Mouse (Mus musculus) stomach, postnatal 0 days (tissue): ENCODE data around the gene Amd1. TPM values are rescaled to one million over a fixed set of nuclear protein-coding genes. Genes with fewer than 3 reads are reported as not detected.

Source experiments
- ATAC-seq: fragments of 200-750 bp; cut with Nextera tagmentation; 2 replicates; pipeline ENCODE4 v1.8.0; 2017; ENCODE audit not compliant: low FRiP score, low TSS enrichment
- DNase-seq: peaks from one replicate; pipeline ENCODE4 v3.0.0-alpha.2; 2016; ENCODE audit warnings: low spot score
- H3K27ac ChIP-seq: fragments of 300-500 bp; sonication (generic); replicated peaks from 2 replicates; pipeline ENCODE4 v1.5.1; 2014; ENCODE audit warnings: mild to moderate bottlenecking, control low read depth
- H3K27me3 ChIP-seq: fragments of 300-500 bp; sonication (generic); 2 replicates; pipeline ENCODE4 v1.6.1; 2014; ENCODE audit warnings: low read length; ENCODE audit not compliant: control insufficient read depth, insufficient read depth
- H3K36me3 ChIP-seq: fragments of 300-500 bp; sonication (generic); 2 replicates; pipeline ENCODE4 v1.6.1; 2014; ENCODE audit warnings: low read length, mixed read lengths; ENCODE audit not compliant: control insufficient read depth, insufficient read depth
- H3K4me1 ChIP-seq: fragments of 300-500 bp; sonication (generic); replicated peaks from 2 replicates; pipeline ENCODE4 v1.6.1; 2014; ENCODE audit warnings: antibody characterized with exemption; ENCODE audit not compliant: control insufficient read depth, insufficient read depth
- H3K4me2 ChIP-seq: fragments of 300-500 bp; sonication (generic); replicated peaks from 2 replicates; pipeline ENCODE4 v1.6.1; 2014; ENCODE audit warnings: low read depth, mild to moderate bottlenecking, control low read depth, moderate library complexity
- H3K4me3 ChIP-seq: fragments of 300-500 bp; sonication (generic); 2 replicates; pipeline ENCODE4 v1.5.1; 2014; ENCODE audit warnings: low read depth, low read length, control low read depth
- H3K9ac ChIP-seq: fragments of 300-500 bp; sonication (generic); 2 replicates; pipeline ENCODE4 v1.6.1; 2014; ENCODE audit warnings: mild to moderate bottlenecking, low read length, control low read depth, mixed read lengths
- H3K9me3 ChIP-seq: fragments of 300-500 bp; sonication (generic); 2 replicates; pipeline ENCODE4 v1.6.1; 2016; ENCODE audit warnings: low read length; ENCODE audit not compliant: control insufficient read depth
- CTCF ChIP-seq: IDR thresholded peaks from 2 replicates; pipeline ENCODE4 v1.5.1; 2016; ENCODE audit warnings: antibody characterized with exemption, low read depth, mild to moderate bottlenecking, moderate library complexity
- EP300 ChIP-seq: optimal IDR thresholded peaks from 2 replicates; pipeline ENCODE3; 2016; ENCODE audit warnings: antibody characterized with exemption
- WGBS: fragments of 180-500 bp; shearing (Covaris S2); extraction: QIAGEN DNeasy Blood & Tissue Kit; methylation state at CpG from one replicate; pipeline ENCODE4 v1.1.7; 2014; 5-methylcytosine and 5-hydroxymethylcytosine counted together
- polyA plus RNA-seq: library from polyadenylated mRNA; unstranded; fragments of >200 nt; fragmentation: Nextera tagmentation; extraction: Ambion mirVana; gene quantifications from 2 replicates; pipeline ENCODE4 v1.2.1, GENCODE M21; 2015

Gene Amd1
- polyA plus RNA-seq, 1 experiment from 2014 or later, result 48.0 TPM

DNA sequence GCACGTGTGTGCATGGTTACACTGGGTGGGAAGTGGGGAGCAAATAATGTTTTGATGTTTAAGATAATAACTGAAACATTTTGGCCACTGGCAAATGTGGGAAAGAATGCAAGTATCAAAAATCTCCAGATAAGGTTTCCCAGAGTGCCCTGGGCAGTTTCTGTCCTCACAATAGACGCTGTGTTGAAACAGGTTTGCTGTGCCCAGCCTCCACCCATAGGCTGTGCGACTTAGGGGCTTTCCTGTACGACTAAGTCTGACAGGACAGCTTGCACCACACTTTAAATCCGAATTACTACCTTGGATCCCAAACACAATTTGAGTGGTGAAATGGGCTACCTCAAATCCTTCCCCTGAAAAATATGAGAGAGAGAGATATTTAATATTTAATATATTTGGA, 23.7 kb downstream of the Amd1 start:
- TF ChIP-seq EP300, result no peak
- no peak for TF ChIP-seq CTCF
- DNase-seq, result no peak
- WGBS, result 45% methylated on average over 5 of the region's 5 CpGs
- no peak overlapping the region for H3K9ac ChIP-seq
- no peaks in the 10 kb centered on the region for H3K9me3 ChIP-seq
- H3K4me1 ChIP-seq, result no peaks in the 10 kb centered on the region
- no peak overlapping the region for H3K4me2 ChIP-seq
- H3K27ac ChIP-seq, result no peak overlapping the region
- H3K36me3 ChIP-seq, result no peaks in the 10 kb centered on the region
- no peak overlapping the region for H3K4me3 ChIP-seq
- ATAC-seq, result no peak
- no peaks in the 10 kb centered on the region for H3K27me3 ChIP-seq

DNA sequence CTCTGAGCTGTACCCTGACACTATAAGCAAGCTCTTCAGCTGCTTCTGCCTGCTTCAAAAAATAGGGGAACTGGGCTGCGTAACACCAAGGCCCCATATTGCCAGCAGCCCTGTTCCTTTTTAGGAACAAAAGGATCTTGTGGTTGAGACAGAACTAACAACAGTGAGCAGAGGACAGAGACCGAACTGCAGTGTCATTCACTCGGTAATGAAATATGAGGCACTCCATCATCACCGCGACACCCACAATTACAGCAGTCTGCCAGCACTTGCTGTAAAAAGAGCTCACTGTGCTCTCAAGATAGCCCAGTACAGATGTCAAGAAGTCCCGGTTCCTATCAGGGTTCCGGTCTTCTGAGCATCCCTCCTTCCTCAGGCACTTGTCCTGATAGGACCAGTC, 26.0 kb downstream of the Amd1 start:
- H3K27ac ChIP-seq, result no peak overlapping the region
- H3K27me3 ChIP-seq, result no peaks in the 10 kb centered on the region
- no peak overlapping the region for H3K4me3 ChIP-seq
- H3K4me2 ChIP-seq, result no peak overlapping the region
- DNase-seq, result no peak
- H3K4me1 ChIP-seq, result no peaks in the 10 kb centered on the region
- ATAC-seq, result no peak
- TF ChIP-seq EP300, result no peak
- TF ChIP-seq CTCF, result no peak
- H3K9me3 ChIP-seq, result no peaks in the 10 kb centered on the region
- 75% methylated on average over 7 of the region's 7 CpGs for WGBS
- no peaks in the 10 kb centered on the region for H3K36me3 ChIP-seq
- no peak overlapping the region for H3K9ac ChIP-seq

DNA sequence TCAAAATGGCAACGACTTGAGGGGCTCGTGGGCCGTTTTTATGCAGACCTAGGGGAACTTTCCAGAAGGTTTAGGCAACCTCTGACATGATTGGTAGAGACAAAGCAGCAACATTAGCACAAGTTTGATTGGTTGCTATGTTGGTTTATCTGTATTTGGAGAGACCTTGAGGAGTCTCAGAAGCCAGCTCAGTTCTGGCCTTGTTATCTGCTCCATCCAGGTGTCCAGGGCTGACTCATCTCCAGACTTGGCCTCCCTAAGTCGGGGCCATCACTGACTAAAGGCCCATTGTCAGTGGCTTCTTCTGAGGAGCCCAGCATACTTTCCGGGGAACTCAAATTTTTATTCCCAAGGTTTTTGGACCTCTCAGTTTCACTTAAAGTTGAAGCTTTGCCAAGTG, 28.0 kb downstream of the Amd1 start:
- Histone ChIP-seq H3K4me3 (no peak overlapping the region), H3K36me3 (no peaks in the 10 kb centered on the region), H3K27me3 (no peaks in the 10 kb centered on the region), H3K9me3 (no peaks in the 10 kb centered on the region), H3K4me1 (no peaks in the 10 kb centered on the region), H3K27ac (no peak overlapping the region), H3K9ac (no peak overlapping the region), H3K4me2 (no peak overlapping the region)
- TF ChIP-seq CTCF (no peak), EP300 (no peak)
- 71% methylated on average over 5 of the region's 5 CpGs for WGBS
- ATAC-seq (no peak), DNase-seq (no peak)

DNA sequence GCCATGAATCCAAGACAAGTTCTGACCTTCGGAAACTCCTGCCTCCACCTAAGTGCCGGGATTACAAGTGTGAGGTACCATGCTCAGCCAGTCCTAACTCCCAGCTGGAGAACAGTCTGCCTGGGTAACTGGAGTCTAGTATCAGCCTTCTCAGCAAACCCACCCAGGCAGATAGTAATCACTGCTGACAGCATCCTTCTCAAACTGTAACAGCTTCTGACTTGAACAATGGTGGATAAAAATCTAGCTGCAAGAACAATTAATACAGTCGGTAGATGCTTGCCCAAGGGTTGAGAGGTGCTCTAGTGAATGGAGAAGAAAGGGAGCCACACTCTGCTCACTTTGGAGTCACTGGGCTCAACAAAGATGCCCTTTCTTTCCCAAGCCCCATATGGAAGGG, 30.8 kb downstream of the Amd1 start:
- Histone ChIP-seq H3K9me3 (no peaks in the 10 kb centered on the region), H3K27me3 (no peaks in the 10 kb centered on the region), H3K4me3 (no peak overlapping the region), H3K36me3 (no peaks in the 10 kb centered on the region), H3K4me1 (no peaks in the 10 kb centered on the region), H3K27ac (no peak overlapping the region), H3K4me2 (no peak overlapping the region), H3K9ac (no peak overlapping the region)
- 81% methylated on average over 3 of the region's 3 CpGs for WGBS
- TF ChIP-seq CTCF (no peak), EP300 (no peak)
- ATAC-seq (no peak), DNase-seq (no peak)

DNA sequence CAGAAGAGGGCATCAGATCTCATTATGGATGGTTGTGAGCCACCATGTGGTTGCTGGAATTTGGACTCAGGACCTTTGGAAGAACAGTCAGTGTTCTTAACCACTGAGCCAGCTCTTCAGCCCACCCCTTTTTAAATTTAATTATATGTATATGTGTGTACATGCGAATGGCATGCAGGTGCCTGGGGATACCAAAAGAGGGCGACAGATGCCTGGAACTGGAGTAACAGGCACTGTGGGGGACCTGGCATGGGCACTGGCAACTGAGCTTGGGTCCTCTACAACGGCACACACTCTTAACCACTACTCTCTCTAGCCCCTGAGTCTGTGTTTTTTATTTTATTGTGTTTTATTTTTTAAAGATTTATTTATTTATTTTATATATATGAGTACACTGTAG, 37.1 kb downstream of the Amd1 start:
- TF ChIP-seq EP300 (no peak), CTCF (0 out of 2 replicates have a peak, but pooled peaks have one; percentile 22)
- WGBS, result 89% methylated on average over 3 of the region's 3 CpGs
- ATAC-seq, result no peak

DNA sequence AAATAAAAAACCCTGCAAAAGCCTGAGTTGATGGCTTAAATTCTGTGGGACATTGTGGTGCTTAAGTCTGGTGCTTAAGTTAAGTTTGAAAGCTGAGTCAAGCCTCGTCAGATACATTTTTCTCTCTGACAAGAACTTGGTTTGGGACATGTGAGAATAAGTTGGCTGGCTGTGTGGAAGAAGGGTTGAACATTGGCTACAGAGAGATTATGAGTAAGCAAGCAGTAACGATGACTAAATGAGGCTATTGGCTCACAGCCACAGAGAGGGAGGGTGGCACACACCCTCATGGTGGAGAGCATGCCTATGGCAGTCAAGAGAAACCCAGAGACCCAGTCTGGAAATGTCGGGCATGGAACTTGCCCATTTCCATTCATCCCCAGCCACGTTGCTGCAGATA, 38.3 kb downstream of the Amd1 start:
- H3K4me2 ChIP-seq, result no peak overlapping the region
- ATAC-seq (no peak), DNase-seq (peak; percentile 31)
- no peak for TF ChIP-seq EP300
- no peak for TF ChIP-seq CTCF
- H3K36me3 ChIP-seq, result no peaks in the 10 kb centered on the region
- H3K4me3 ChIP-seq, result no peak overlapping the region
- H3K9ac ChIP-seq, result no peak overlapping the region
- no peaks in the 10 kb centered on the region for H3K9me3 ChIP-seq
- H3K27me3 ChIP-seq, result no peaks in the 10 kb centered on the region
- no peak overlapping the region for H3K27ac ChIP-seq
- WGBS, result 60% methylated on average over 4 of the region's 4 CpGs
- no peaks in the 10 kb centered on the region for H3K4me1 ChIP-seq

More for the DNA sequence above, 37.1 kb downstream of the Amd1 start:
- H3K9ac ChIP-seq, result no peak overlapping the region
- H3K9me3 ChIP-seq, result no peaks in the 10 kb centered on the region
- no peaks in the 10 kb centered on the region for H3K4me1 ChIP-seq
- no peak overlapping the region for H3K4me2 ChIP-seq
- DNase-seq, result no peak
- H3K27me3 ChIP-seq, result no peaks in the 10 kb centered on the region
- no peak overlapping the region for H3K4me3 ChIP-seq
- no peak overlapping the region for H3K27ac ChIP-seq
- no peaks in the 10 kb centered on the region for H3K36me3 ChIP-seq
